Comparison of ENCODE assay signal across 16 mouse cellular contexts in the genomic region with DNA sequence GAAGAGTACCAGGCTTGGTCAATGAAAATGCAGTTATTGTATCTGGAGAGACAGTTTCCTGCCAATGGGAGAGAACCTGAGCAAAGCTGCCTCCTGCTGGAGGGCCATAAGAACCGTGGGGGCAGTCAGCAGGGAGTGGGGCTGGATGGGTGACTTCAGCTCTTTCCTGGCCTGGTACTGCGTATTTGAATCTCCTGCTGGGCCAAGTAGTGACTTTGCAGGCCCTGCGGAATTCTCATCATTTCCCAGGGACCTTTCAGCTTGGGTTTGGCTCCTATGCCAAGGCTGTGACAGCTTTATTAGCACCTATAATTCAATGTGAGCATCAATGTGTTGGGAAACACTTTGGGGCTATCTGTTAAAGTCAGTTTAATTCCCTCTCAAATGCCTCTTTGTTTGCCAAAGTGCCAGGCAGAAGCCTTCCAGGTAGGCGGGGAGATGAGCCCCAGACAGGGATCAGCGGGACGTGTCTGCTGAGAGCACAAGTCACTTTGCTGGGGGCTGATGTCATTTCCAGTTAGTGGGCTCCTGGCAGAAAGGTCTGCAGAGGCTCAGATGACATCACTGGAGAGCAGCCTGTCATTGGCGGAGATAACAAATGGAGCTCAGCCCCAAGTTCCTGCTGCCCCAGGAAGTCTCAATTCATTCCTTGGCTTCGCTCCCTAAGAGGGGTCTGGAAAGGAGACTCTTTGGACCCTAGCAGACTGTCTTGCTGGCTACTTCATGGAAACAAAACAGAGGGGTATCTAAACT.
DNase-seq lines count a peak whose midpoint lies in the region; ATAC-seq lines count a peak whose summit lies in the region.
"Had no signal": no experiment of that assay in that cellular context is flagged by ENCODE, and none has a peak within 500 bp of the region (broad histone marks: within the 10 kb centered on the region; RNA-seq: fewer than 3 reads in every experiment).

No protein-coding gene starts in this region.

- 31% methylated on average over 8 of the region's 8 CpGs for WGBS in heart, embryonic 13.5 days
- 70% methylated on average over 8 of the region's 8 CpGs for WGBS in midbrain, embryonic 11.5 days
- 68% methylated on average over 8 of the region's 8 CpGs for WGBS in midbrain, embryonic 15.5 days
- WGBS in forebrain, embryonic 11.5 days = 73% methylated on average over 8 of the region's 8 CpGs

- peak overlapping the region; percentile 22; the same call in 1 of the 2 replicates for H3K4me2 ChIP-seq in heart, embryonic 13.5 days
- no peak overlapping the region for H3K4me2 ChIP-seq in midbrain, embryonic 11.5 days
- no peak overlapping the region for H3K4me2 ChIP-seq in midbrain, embryonic 15.5 days
- no peak overlapping the region for H3K4me2 ChIP-seq in forebrain, embryonic 11.5 days (ENCODE audit: low read depth, low read length, severe bottlenecking)
- H3K4me2 ChIP-seq: liver, embryonic 12.5 days had no signal

- H3K27me3 ChIP-seq in heart, embryonic 13.5 days (replicated peaks) = no peaks in the 10 kb centered on the region
- no peaks in the 10 kb centered on the region for H3K27me3 ChIP-seq in midbrain, embryonic 11.5 days (ENCODE audit: control insufficient read depth, insufficient read depth, low read length)
- no peaks in the 10 kb centered on the region for H3K27me3 ChIP-seq in midbrain, embryonic 15.5 days (replicated peaks)
- no peaks in the 10 kb centered on the region for H3K27me3 ChIP-seq in forebrain, embryonic 11.5 days (ENCODE audit: control insufficient read depth, insufficient read depth, low read length)
- H3K27me3 ChIP-seq: liver, embryonic 12.5 days had no signal

- peak; percentile 46; the same call in 1 of the 2 replicates for ATAC-seq in heart, embryonic 13.5 days (ENCODE audit: extremely low read depth, insufficient number of reproducible peaks, low FRiP score, low TSS enrichment)
- ATAC-seq in midbrain, embryonic 11.5 days (ENCODE audit: low FRiP score) = no peak
- no peak for ATAC-seq in midbrain, embryonic 15.5 days (replicated peaks)
- ATAC-seq in forebrain, embryonic 11.5 days (replicated peaks; ENCODE audit: low FRiP score) = no peak
- ATAC-seq: liver, embryonic 12.5 days; midbrain, embryonic 16.5 days had no signal

- no peak overlapping the region for H3K9ac ChIP-seq in heart, embryonic 13.5 days
- H3K9ac ChIP-seq in midbrain, embryonic 11.5 days (ENCODE audit: low read length) = no peak overlapping the region
- H3K9ac ChIP-seq in midbrain, embryonic 15.5 days = no peak overlapping the region
- no peak overlapping the region for H3K9ac ChIP-seq in forebrain, embryonic 11.5 days (ENCODE audit: low read length)
- H3K9ac ChIP-seq: liver, embryonic 12.5 days had no signal

- H3K27ac ChIP-seq in heart, embryonic 13.5 days (replicated peaks) = peak overlapping the region; percentile 69
- H3K27ac ChIP-seq in midbrain, embryonic 11.5 days (ENCODE audit: low read depth, low read length) = no peak overlapping the region
- H3K27ac ChIP-seq in midbrain, embryonic 15.5 days = no peak overlapping the region
- no peak overlapping the region for H3K27ac ChIP-seq in forebrain, embryonic 11.5 days (ENCODE audit: low read depth, low read length)
- H3K27ac ChIP-seq: hindbrain, embryonic 10.5 days; liver, embryonic 12.5 days had no signal

- no peaks in the 10 kb centered on the region for H3K9me3 ChIP-seq in heart, embryonic 13.5 days
- no peaks in the 10 kb centered on the region for H3K9me3 ChIP-seq in midbrain, embryonic 11.5 days (ENCODE audit: control insufficient read depth, low read length)
- H3K9me3 ChIP-seq in midbrain, embryonic 15.5 days = no peaks in the 10 kb centered on the region
- H3K9me3 ChIP-seq in forebrain, embryonic 11.5 days (ENCODE audit: control insufficient read depth, low read length) = no peaks in the 10 kb centered on the region
- H3K9me3 ChIP-seq: hindbrain, embryonic 10.5 days; liver, embryonic 12.5 days had no signal

- H3K4me1 ChIP-seq in heart, embryonic 13.5 days = peaks cover 45% of the 10 kb centered on the region
- H3K4me1 ChIP-seq in midbrain, embryonic 11.5 days (ENCODE audit: control insufficient read depth, insufficient read depth, low read length) = no peaks in the 10 kb centered on the region
- H3K4me1 ChIP-seq in midbrain, embryonic 15.5 days = no peaks in the 10 kb centered on the region
- H3K4me1 ChIP-seq in forebrain, embryonic 11.5 days (replicated peaks; ENCODE audit: control insufficient read depth, insufficient read depth, low read length) = no peaks in the 10 kb centered on the region
- H3K4me1 ChIP-seq: liver, embryonic 12.5 days had no signal

- H3K36me3 ChIP-seq in heart, embryonic 13.5 days = no peaks in the 10 kb centered on the region
- no peaks in the 10 kb centered on the region for H3K36me3 ChIP-seq in midbrain, embryonic 11.5 days (ENCODE audit: control insufficient read depth, insufficient read depth, low read length)
- H3K36me3 ChIP-seq in midbrain, embryonic 15.5 days (replicated peaks) = no peaks in the 10 kb centered on the region
- H3K36me3 ChIP-seq in forebrain, embryonic 11.5 days (ENCODE audit: control insufficient read depth, insufficient read depth, low read length) = no peaks in the 10 kb centered on the region
- H3K36me3 ChIP-seq: hindbrain, embryonic 10.5 days; liver, embryonic 12.5 days had no signal

- no peak overlapping the region for H3K4me3 ChIP-seq in heart, embryonic 13.5 days
- no peak overlapping the region for H3K4me3 ChIP-seq in midbrain, embryonic 11.5 days (ENCODE audit: low read depth, low read length)
- no peak overlapping the region for H3K4me3 ChIP-seq in midbrain, embryonic 15.5 days
- no peak overlapping the region for H3K4me3 ChIP-seq in forebrain, embryonic 11.5 days (ENCODE audit: low read depth, low read length)
- H3K4me3 ChIP-seq: erythroblast, embryonic 14.5 days; hindbrain, embryonic 10.5 days; liver, embryonic 12.5 days had no signal

- DNase-seq in heart, adult 18-20 months = no peak
- peak; percentile 75 for DNase-seq in midbrain, embryonic 11.5 days (ENCODE audit: low spot score, missing footprints)
- peak; percentile 47 for DNase-seq in gonadal fat pad, adult 2 months (ENCODE audit: low read depth)
- peak; percentile 4 for DNase-seq in skeletal muscle tissue, adult 2 months (ENCODE audit: low read depth, low spot score)
- DNase-seq in adrenal gland, adult 18-20 months (ENCODE audit: low spot score in 2 of 2) = no peak
- DNase-seq in forebrain, embryonic 11.5 days (ENCODE audit: low spot score) = no peak
- DNase-seq: cerebellum, adult 11 months; kidney, adult 9 months; layer of hippocampus, adult 9-11 months; lung, postnatal 36 days had no signal

Comparison
In these comparisons a context has a peak if more than half of its experiments do, and no peak if none do; other contexts are left out.
1. DNase-seq: peak in midbrain, embryonic 11.5 days (single experiment), gonadal fat pad, adult 2 months (single experiment) and skeletal muscle tissue, adult 2 months (single experiment); none in heart, adult 18-20 months (0 of 2), adrenal gland, adult 18-20 months (0 of 2) and forebrain, embryonic 11.5 days (single experiment).